Mouse (Mus musculus) intestine, postnatal 0 days (tissue): ENCODE data around the gene Fbxw2. TPM values are rescaled to one million over a fixed set of nuclear protein-coding genes. Genes with fewer than 3 reads are reported as not detected.
A peak's percentile ranks its signal among the peaks of the same experiment; 100 is the strongest.
"Not testable (repeated sequence)": the region's sequence is repeated elsewhere in the genome, so short reads cannot be mapped to it uniquely, and the experiment has no call there.

Experiments used
- ATAC-seq: fragments of 200-750 bp; cut with Nextera tagmentation; 2 replicates; pipeline ENCODE4 v1.8.0; 2017; ENCODE audit warnings: mild to moderate bottlenecking, moderate TSS enrichment, moderate library complexity
- H3K27ac ChIP-seq: fragments of 300-500 bp; sonication (generic); 2 replicates; pipeline ENCODE4 v1.5.1; 2014; ENCODE audit warnings: mild to moderate bottlenecking, low read depth, low read length, moderate library complexity
- H3K27me3 ChIP-seq: fragments of 300-500 bp; sonication (generic); replicated peaks from 2 replicates; pipeline ENCODE4 v1.6.1; 2014; ENCODE audit warnings: low read length, mixed read lengths; ENCODE audit not compliant: control insufficient read depth, insufficient read depth
- H3K36me3 ChIP-seq: fragments of 300-500 bp; sonication (generic); 2 replicates; pipeline ENCODE4 v1.6.1; 2014; ENCODE audit warnings: mild to moderate bottlenecking, moderate library complexity; ENCODE audit not compliant: control insufficient read depth, insufficient read depth
- H3K4me1 ChIP-seq: fragments of 300-500 bp; sonication (generic); replicated peaks from 2 replicates; pipeline ENCODE4 v1.6.1; 2014; ENCODE audit warnings: antibody characterized with exemption, low read length, mixed read lengths; ENCODE audit not compliant: control insufficient read depth, insufficient read depth
- H3K4me2 ChIP-seq: fragments of 300-500 bp; sonication (generic); replicated peaks from 2 replicates; pipeline ENCODE4 v1.6.1; 2014; ENCODE audit warnings: low read depth, mild to moderate bottlenecking, moderate library complexity
- H3K4me3 ChIP-seq: fragments of 300-500 bp; sonication (generic); 2 replicates; pipeline ENCODE4 v1.5.1; 2014; ENCODE audit warnings: low read depth, low read length
- H3K9ac ChIP-seq: fragments of 300-500 bp; sonication (generic); 2 replicates; pipeline ENCODE4 v1.6.1; 2014; ENCODE audit warnings: mild to moderate bottlenecking, low read depth, low read length
- H3K9me3 ChIP-seq: fragments of 300-500 bp; sonication (generic); 2 replicates; pipeline ENCODE4 v1.6.1; 2016; ENCODE audit warnings: mixed run types; ENCODE audit not compliant: control insufficient read depth
- CTCF ChIP-seq: sonication (generic); IDR thresholded peaks from 2 replicates; pipeline ENCODE4 v1.5.1; 2016; ENCODE audit warnings: low read depth, mild to moderate bottlenecking, control low read depth, antibody characterized with exemption, moderate library complexity
- WGBS: fragments of 180-500 bp; shearing (Covaris S2); extraction: QIAGEN DNeasy Blood & Tissue Kit; methylation state at CpG from one replicate; pipeline ENCODE4 v1.1.7; 2014; 5-methylcytosine and 5-hydroxymethylcytosine counted together
- polyA plus RNA-seq: library from polyadenylated mRNA; unstranded; fragments of >200 nt; fragmentation: Nextera tagmentation; extraction: Ambion mirVana; gene quantifications from 2 replicates; pipeline ENCODE4 v1.2.1, GENCODE M21; 2015

Fbxw2 gene
- polyA plus RNA-seq, 1 experiment from 2014 or later: 36.8 TPM

- Histone ChIP-seq H3K4me1 (no peaks in the 10 kb centered on the region), H3K4me3 (no peak overlapping the region), H3K36me3 (no peaks in the 10 kb centered on the region), H3K9ac (no peak overlapping the region), H3K4me2 (no peak overlapping the region), H3K9me3 (no peaks in the 10 kb centered on the region; the same call in 1 of the 2 replicates), H3K27me3 (no peaks in the 10 kb centered on the region), H3K27ac (no peak overlapping the region)
- TF ChIP-seq CTCF: no peak
- ATAC-seq: no peak
- 90% methylated on average over 17 of the region's 17 CpGs for WGBS
These were observed 7.5 kb upstream of the Fbxw2 start for GRCm38 (mm10) chr2:34833624-34834023.

- not testable (repeated sequence) for H3K9ac ChIP-seq, H3K4me2 ChIP-seq, H3K27me3 ChIP-seq, H3K9me3 ChIP-seq, H3K4me3 ChIP-seq, H3K27ac ChIP-seq, H3K36me3 ChIP-seq, ATAC-seq, H3K4me1 ChIP-seq
- 64% methylated on average over 11 of the region's 11 CpGs for WGBS
These were observed 6.8 kb upstream of the Fbxw2 start, which contains the start of gene Gm34653 for GRCm38 (mm10) chr2:34832766-34833457. Gm34653 (plus strand) TSS chr2:34833007.

- H3K27me3 ChIP-seq, H3K4me1 ChIP-seq, H3K9ac ChIP-seq, H3K36me3 ChIP-seq, H3K4me3 ChIP-seq, H3K4me2 ChIP-seq, H3K27ac ChIP-seq, H3K9me3 ChIP-seq, ATAC-seq: not testable (repeated sequence)
- 95% methylated on average over 16 of the region's 17 CpGs for WGBS
These were observed 4.0 kb upstream of the Fbxw2 start for GRCm38 (mm10) chr2:34830066-34830465.

DNA sequence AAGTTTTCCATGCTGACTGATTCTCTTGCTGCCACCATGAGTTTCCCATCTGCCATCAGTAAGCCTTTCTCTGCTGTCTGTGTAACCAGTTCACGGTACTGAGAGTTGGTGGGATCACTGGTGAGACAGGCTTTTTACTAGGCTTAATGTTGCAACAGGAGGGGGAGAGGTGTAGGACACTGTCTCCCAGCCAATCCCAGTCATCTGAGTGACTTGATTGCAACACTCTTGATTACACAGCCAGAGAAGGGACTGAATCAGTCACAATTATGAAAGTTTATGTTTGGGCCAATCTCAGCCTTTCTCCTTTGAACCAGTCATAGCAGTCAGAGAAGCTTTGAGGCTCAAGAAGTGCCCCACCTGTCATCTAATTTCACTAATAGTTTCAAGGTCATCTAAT lies 1.9 kb upstream of the Fbxw2 start:
- Histone ChIP-seq H3K4me3 (no peak overlapping the region), H3K4me1 (0 out of 2 replicates have a peak, but pooled peaks cover 9% of the 10 kb centered on the region), H3K9ac (no peak overlapping the region), H3K4me2 (no peak overlapping the region), H3K27ac (no peak overlapping the region), H3K9me3 (no peaks in the 10 kb centered on the region), H3K27me3 (no peaks in the 10 kb centered on the region), H3K36me3 (no peaks in the 10 kb centered on the region)
- ATAC-seq: no peak
- TF ChIP-seq CTCF: no peak
- 71% methylated on average over 1 of the region's 1 CpGs for WGBS

- Histone ChIP-seq H3K4me2 (no peak overlapping the region), H3K4me1 (0 out of 2 replicates have a peak, but pooled peaks cover 9% of the 10 kb centered on the region), H3K27ac (no peak overlapping the region), H3K9me3 (no peaks in the 10 kb centered on the region), H3K36me3 (no peaks in the 10 kb centered on the region), H3K27me3 (no peaks in the 10 kb centered on the region), H3K4me3 (no peak overlapping the region), H3K9ac (no peak overlapping the region)
- WGBS: 84% methylated on average over 4 of the region's 4 CpGs
- ATAC-seq: no peak
- TF ChIP-seq CTCF: no peak
These were observed 1.5 kb upstream of the Fbxw2 start for GRCm38 (mm10) chr2:34827591-34827990.

DNA sequence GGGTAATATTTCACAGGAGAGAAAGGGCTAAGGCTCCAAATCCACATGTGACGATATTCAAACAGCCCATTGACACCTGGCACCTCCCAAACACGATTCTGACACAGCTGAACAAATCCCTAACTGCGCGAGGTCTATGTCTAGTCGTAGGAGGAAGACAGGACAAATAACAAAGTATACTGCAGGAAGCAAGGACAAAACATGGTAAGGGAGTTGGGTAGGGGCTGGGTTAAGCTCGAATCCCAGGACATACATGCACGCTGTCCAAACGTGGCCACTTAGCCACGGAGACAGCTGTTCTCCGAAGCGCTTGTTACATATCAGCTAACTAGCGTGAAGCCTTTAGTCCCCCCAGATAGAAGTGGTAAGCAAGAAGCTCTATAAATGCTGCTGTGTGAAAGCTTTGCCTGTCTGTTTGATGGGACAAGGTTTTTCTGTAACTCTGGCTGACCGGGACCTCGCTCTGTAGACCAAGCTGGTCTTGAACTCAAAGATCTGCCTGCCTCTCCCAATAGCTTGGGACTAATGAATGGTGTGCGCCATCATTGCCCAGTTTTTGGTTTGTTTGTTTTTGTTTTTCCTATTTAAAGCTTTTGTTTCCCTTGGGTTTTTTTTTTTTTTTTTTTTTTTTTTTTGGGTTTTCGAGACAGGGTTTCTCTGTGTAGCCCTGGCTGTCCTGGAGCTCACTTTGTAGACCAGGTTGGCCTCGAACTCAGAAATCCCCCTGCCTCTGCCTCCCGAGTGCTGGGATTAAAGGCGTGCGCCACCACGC lies 535 bp upstream of the Fbxw2 start:
- H3K36me3 ChIP-seq: no peaks in the 10 kb centered on the region
- peak overlapping the region; percentile 98 for H3K9ac ChIP-seq
- H3K4me1 ChIP-seq: 0 out of 2 replicates have a peak, but pooled peaks cover 9% of the 10 kb centered on the region
- 36% methylated on average over 20 of the region's 21 CpGs for WGBS
- H3K9me3 ChIP-seq: no peaks in the 10 kb centered on the region
- no peak for TF ChIP-seq CTCF
- no peaks in the 10 kb centered on the region for H3K27me3 ChIP-seq
- H3K4me3 ChIP-seq: peak overlapping the region; percentile 95
- ATAC-seq: peak; percentile 11; the same call in 1 of the 2 replicates
- peak overlapping the region; percentile 88; the same call in 1 of the 2 replicates for H3K27ac ChIP-seq
- H3K4me2 ChIP-seq: peak overlapping the region; percentile 75
